Mouse (Mus musculus): Measurements from ENCODE around the gene Ptprm. TPM values are rescaled to one million over a fixed set of nuclear protein-coding genes. Genes with fewer than 3 reads are reported as not detected.

Ptprm gene
- polyA plus RNA-seq, 1 experiment from 2014 or later, result 19.7 TPM

DNA sequence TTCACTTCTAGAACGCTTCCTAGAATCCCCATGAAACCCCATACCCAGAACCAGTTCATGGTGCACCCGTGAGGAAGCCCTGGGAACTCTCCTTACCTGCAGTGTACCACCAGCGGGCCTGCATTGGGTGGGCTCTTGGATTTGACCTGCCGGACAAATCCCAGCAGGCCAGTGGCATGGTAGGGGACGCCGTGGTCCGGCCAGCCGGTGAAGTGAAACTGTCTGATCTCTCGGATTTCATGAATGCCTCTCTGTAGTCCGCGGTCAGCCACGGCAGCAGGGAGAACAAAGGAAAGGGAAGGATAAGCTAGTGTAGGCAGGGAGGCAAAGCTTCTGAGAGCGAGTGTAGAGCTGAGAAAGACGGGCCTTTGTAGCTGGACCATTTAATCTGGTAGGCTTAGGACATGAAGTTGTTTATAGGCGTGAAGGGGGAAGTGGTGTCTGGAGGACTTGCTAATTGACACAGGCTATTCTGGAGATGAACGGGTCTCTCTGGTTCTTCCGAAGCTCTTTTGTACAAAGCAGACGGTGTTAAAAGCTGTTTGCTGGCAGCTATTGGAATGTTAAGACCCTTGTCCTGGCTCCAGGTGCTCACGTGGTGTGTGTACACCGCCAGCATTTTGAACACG is 660.5 kb downstream of the Ptprm start:
- 13% methylated on average over 21 of the region's 21 CpGs for WGBS
- no peaks in the 10 kb centered on the region for H3K36me3 ChIP-seq (ENCODE audit: control insufficient read depth, insufficient read depth, low read length)
- H3K4me3 ChIP-seq (ENCODE audit: low read depth, low read length), result no peak overlapping the region
- H3K4me2 ChIP-seq (ENCODE audit: low read length), result peak overlapping the region; percentile 31
- H3K27ac ChIP-seq (ENCODE audit: low read length), result peak overlapping the region; percentile 55
- peak; percentile 57 for ATAC-seq
- H3K9ac ChIP-seq (ENCODE audit: low read depth, low read length), result peak overlapping the region; percentile 46; the same call in 1 of the 2 replicates
- H3K4me1 ChIP-seq (ENCODE audit: control insufficient read depth, insufficient read depth, low read length), result peaks cover 16% of the 10 kb centered on the region
- H3K9me3 ChIP-seq (replicated peaks; ENCODE audit: control insufficient read depth, low read length, poor library complexity, severe bottlenecking), result no peaks in the 10 kb centered on the region
- no peaks in the 10 kb centered on the region for H3K27me3 ChIP-seq (ENCODE audit: control insufficient read depth, insufficient read depth, low read depth, low read length)

DNA sequence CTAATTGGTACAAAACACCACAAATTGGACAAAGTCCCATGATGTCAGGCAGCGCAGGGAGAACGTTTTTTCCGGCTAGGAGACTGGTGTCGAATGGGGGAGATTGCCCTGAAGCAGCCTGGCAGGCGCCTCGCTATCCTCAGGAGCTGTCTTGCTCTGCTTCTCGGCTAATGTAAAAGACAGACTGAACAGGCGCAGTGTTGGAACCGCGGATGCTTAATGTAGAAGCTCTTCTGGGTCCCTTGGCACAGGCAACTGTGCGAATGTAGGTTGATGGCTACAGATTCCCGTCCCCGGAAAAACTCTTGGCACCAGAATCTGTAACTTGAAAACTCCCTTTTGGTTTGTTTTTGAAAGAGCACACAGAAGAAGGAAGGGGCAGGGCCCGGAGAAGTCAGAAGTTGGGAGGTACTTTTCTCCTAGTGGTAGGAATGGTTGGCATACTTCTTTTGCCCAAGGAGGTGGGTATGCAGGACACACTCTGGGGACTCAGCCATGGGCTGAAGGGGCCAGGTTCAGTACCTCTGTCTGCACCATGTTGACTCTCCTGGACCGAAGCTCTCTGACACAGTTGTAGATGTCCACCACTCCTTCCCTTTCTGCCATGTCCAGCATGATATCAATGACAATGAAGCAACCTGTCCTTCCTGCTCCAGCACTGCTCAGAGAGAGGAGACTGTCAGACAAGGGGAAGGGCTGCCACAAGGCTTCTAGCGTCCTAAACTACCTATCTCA is 661.1 kb downstream of the Ptprm start:
- peak overlapping the region; percentile 46; the same call in 1 of the 2 replicates for H3K9ac ChIP-seq (ENCODE audit: low read depth, low read length)
- no peak overlapping the region for H3K4me3 ChIP-seq (ENCODE audit: low read depth, low read length)
- peak overlapping the region; percentile 31; the same call in 1 of the 2 replicates for H3K4me2 ChIP-seq (ENCODE audit: low read length)
- peak overlapping the region; percentile 55 for H3K27ac ChIP-seq (ENCODE audit: low read length)
- H3K36me3 ChIP-seq (ENCODE audit: control insufficient read depth, insufficient read depth, low read length), result no peaks in the 10 kb centered on the region
- peaks cover 16% of the 10 kb centered on the region for H3K4me1 ChIP-seq (ENCODE audit: control insufficient read depth, insufficient read depth, low read length)
- no peaks in the 10 kb centered on the region for H3K9me3 ChIP-seq (replicated peaks; ENCODE audit: control insufficient read depth, low read length, poor library complexity, severe bottlenecking)
- 83% methylated on average over 16 of the region's 16 CpGs for WGBS
- ATAC-seq, result no peak
- no peaks in the 10 kb centered on the region for H3K27me3 ChIP-seq (ENCODE audit: control insufficient read depth, insufficient read depth, low read depth, low read length)

DNA sequence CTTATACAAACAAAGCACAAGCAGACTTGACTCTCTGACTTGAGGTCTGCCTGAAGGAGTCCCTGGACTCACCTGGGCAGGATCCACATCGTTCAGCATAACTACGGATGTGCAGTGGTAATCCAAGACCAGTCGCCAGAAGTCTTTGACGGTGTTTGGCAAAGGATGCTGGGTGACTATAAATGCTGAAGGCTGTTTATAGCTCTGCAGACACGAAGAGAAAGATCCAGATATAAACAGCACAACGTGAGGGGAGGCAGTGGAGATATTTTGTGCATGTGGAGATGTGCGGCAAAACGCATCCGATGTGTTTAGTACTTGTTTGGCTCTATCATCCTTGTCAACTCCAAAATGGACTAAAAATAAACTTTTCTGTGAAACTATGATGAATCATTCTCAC is 666.1 kb downstream of the Ptprm start:
- no peak for ATAC-seq
- Histone ChIP-seq H3K36me3 (ENCODE audit: control insufficient read depth, insufficient read depth, low read length) (no peaks in the 10 kb centered on the region), H3K9me3 (replicated peaks; ENCODE audit: control insufficient read depth, low read length, poor library complexity, severe bottlenecking) (no peaks in the 10 kb centered on the region), H3K27ac (ENCODE audit: low read length) (no peak overlapping the region), H3K4me1 (ENCODE audit: control insufficient read depth, insufficient read depth, low read length) (peaks cover under 1% of the 10 kb centered on the region; the same call in 1 of the 2 replicates), H3K4me2 (ENCODE audit: low read length) (no peak overlapping the region), H3K9ac (ENCODE audit: low read depth, low read length) (no peak overlapping the region), H3K4me3 (ENCODE audit: low read depth, low read length) (no peak overlapping the region), H3K27me3 (ENCODE audit: control insufficient read depth, insufficient read depth, low read depth, low read length) (no peaks in the 10 kb centered on the region)
- WGBS, result 90% methylated on average over 9 of the region's 9 CpGs

DNA sequence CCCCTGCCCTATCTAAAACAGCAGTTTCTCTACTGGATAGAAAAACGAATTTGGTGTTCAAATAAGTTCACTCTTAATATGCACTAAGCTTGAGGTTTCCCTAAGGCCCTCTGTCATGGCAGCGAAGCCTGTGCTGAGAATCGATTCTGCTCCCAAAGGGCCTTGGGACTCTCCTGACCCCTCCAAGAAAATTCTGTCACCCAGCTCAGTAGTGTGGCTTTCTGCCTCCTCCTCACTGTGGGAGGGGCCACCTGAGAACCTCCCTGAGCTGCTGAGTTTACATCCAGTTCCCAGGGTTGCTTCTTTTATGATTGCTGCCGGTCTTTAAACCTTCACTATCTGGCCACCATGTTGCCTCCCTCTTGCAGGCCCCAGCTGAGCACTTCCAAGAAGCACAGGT is 666.7 kb downstream of the Ptprm start:
- no peaks in the 10 kb centered on the region for H3K4me1 ChIP-seq (ENCODE audit: control insufficient read depth, insufficient read depth, low read length)
- no peak overlapping the region for H3K9ac ChIP-seq (ENCODE audit: low read depth, low read length)
- no peaks in the 10 kb centered on the region for H3K9me3 ChIP-seq (replicated peaks; ENCODE audit: control insufficient read depth, low read length, poor library complexity, severe bottlenecking)
- H3K4me3 ChIP-seq (ENCODE audit: low read depth, low read length), result no peak overlapping the region
- H3K4me2 ChIP-seq (ENCODE audit: low read length), result no peak overlapping the region
- WGBS, result 63% methylated on average over 4 of the region's 4 CpGs
- 0 out of 2 replicates have a peak overlapping the region, but pooled peaks have one; percentile 19 for H3K27ac ChIP-seq (ENCODE audit: low read length)
- H3K36me3 ChIP-seq (ENCODE audit: control insufficient read depth, insufficient read depth, low read length), result no peaks in the 10 kb centered on the region
- 0 out of 2 replicates have a peak, but pooled peaks have one; percentile 6 for ATAC-seq
- H3K27me3 ChIP-seq (ENCODE audit: control insufficient read depth, insufficient read depth, low read depth, low read length), result no peaks in the 10 kb centered on the region

DNA sequence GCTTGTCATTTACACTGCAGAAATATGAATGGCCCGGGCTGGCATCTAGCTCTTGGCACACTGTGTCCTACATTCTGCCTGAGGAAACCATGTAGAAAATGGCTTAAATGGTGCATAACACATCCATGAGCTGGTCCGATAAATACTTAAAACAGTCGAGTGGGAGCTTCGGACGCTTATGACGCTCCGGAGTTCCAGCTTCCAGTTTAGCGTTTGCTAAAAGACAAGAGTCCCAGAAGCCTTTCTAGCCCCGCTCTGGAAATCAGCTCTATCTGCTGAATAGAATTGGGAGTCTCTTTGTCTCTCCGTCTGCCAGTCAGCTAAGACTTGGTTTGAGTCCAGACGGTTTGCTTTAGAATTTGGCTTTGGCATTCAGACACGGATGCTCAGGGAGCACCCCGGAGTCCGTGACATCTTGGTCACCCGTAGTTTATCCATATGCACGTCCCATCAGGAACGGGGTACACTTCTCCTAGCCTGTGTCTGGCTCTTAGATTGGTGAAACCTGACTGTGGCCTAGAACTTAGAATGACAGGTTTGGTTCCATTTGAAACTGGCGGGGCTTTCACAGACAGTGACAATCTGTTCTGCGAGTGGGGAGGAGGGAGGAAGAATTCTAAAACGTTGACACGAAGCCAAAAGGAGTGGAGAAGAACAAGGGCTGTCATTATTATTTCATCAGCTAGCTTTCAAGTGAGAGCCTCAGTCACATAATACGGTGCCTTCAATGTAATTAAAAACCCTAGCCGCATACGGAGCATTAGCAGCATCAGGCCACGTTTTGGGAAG is 667.4 kb downstream of the Ptprm start:
- ATAC-seq, result peak; percentile 59; the same call in 1 of the 2 replicates
- Histone ChIP-seq H3K9ac (ENCODE audit: low read depth, low read length) (no peak overlapping the region), H3K9me3 (replicated peaks; ENCODE audit: control insufficient read depth, low read length, poor library complexity, severe bottlenecking) (no peaks in the 10 kb centered on the region), H3K4me3 (ENCODE audit: low read depth, low read length) (no peak overlapping the region), H3K4me1 (ENCODE audit: control insufficient read depth, insufficient read depth, low read length) (no peaks in the 10 kb centered on the region), H3K27me3 (ENCODE audit: control insufficient read depth, insufficient read depth, low read depth, low read length) (no peaks in the 10 kb centered on the region; the same call in 1 of the 2 replicates), H3K4me2 (ENCODE audit: low read length) (no peak overlapping the region), H3K27ac (ENCODE audit: low read length) (no peak overlapping the region; the same call in 1 of the 2 replicates), H3K36me3 (ENCODE audit: control insufficient read depth, insufficient read depth, low read length) (no peaks in the 10 kb centered on the region)
- WGBS, result 47% methylated on average over 25 of the region's 25 CpGs

DNA sequence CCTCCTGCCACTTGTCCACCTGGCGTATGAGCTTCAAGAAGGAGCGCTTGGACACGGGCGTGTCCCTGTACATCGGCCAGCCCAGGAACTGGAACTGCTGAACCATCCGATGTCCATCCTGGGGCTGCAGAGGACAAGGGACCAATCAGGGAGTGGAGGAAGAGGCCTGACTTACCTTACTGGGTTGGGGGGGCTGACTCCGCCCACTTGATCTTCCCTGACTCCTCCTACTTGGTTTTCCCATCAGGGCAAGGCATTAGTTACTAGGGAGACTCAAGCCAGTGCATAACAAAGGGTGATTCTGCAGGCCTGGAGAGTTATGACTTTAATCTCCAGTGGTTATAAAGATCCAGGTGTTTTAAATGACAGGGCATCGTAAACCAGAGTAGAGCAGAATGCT is 670.8 kb downstream of the Ptprm start:
- Histone ChIP-seq H3K9me3 (replicated peaks; ENCODE audit: control insufficient read depth, low read length, poor library complexity, severe bottlenecking) (no peaks in the 10 kb centered on the region), H3K4me1 (ENCODE audit: control insufficient read depth, insufficient read depth, low read length) (no peaks in the 10 kb centered on the region), H3K27me3 (ENCODE audit: control insufficient read depth, insufficient read depth, low read depth, low read length) (no peaks in the 10 kb centered on the region; the same call in 1 of the 2 replicates), H3K4me2 (ENCODE audit: low read length) (no peak overlapping the region), H3K9ac (ENCODE audit: low read depth, low read length) (no peak overlapping the region), H3K36me3 (ENCODE audit: control insufficient read depth, insufficient read depth, low read length) (no peaks in the 10 kb centered on the region), H3K27ac (ENCODE audit: low read length) (no peak overlapping the region), H3K4me3 (ENCODE audit: low read depth, low read length) (no peak overlapping the region)
- 61% methylated on average over 8 of the region's 8 CpGs for WGBS
- ATAC-seq, result no peak

DNA sequence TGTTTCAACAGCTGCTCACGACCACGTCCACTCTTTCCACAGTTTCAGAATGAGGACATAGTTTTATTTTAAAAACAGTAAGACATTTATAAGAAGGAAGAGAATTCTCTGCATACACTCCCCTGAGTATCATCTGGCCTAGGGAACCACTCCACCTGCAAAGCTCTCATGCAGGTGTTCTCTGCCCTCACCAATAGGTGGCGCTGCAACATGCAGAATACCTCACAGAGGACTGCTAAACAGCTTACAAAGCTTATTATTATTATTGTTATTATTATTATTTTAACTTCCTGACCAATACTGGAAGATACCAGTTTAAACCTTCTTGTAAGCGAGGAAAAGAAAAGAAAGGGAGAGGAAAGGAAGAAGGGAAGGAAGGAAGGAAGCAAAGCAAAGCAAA is 673.6 kb downstream of the Ptprm start:
- Histone ChIP-seq H3K9me3 (replicated peaks; ENCODE audit: control insufficient read depth, low read length, poor library complexity, severe bottlenecking) (no peaks in the 10 kb centered on the region), H3K4me2 (ENCODE audit: low read length) (no peak overlapping the region), H3K27me3 (ENCODE audit: control insufficient read depth, insufficient read depth, low read depth, low read length) (no peaks in the 10 kb centered on the region; the same call in 1 of the 2 replicates), H3K4me1 (ENCODE audit: control insufficient read depth, insufficient read depth, low read length) (no peaks in the 10 kb centered on the region), H3K27ac (ENCODE audit: low read length) (no peak overlapping the region), H3K4me3 (ENCODE audit: low read depth, low read length) (no peak overlapping the region), H3K36me3 (ENCODE audit: control insufficient read depth, insufficient read depth, low read length) (no peaks in the 10 kb centered on the region), H3K9ac (ENCODE audit: low read depth, low read length) (no peak overlapping the region)
- no peak for ATAC-seq
- 20% methylated on average over 4 of the region's 4 CpGs for WGBS

DNA sequence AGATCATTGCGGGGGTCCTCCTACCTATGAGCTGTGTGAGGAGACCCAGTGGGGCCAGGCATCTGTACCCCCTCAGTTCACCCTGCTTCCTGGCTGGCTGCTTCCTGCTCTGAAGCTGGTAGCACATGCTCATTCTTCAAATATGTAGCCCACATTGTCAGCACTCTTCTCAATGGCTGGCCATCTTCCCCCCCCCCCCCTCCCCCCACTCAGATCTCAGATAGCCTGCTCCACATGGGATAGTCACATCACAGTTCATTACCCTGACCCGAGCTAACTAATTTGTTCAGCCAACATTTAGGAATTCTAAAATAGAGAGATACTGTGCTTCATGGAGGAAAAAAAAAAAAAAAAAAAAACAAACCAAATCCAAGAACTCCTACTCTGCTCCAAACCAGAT is 679.6 kb downstream of the Ptprm start:
- no peak for ATAC-seq
- WGBS, result 89% methylated on average over 2 of the region's 2 CpGs
- H3K4me2 ChIP-seq (ENCODE audit: low read length), result no peak overlapping the region
- peaks cover 9% of the 10 kb centered on the region; the same call in 1 of the 2 replicates for H3K4me1 ChIP-seq (ENCODE audit: control insufficient read depth, insufficient read depth, low read length)
- no peak overlapping the region for H3K27ac ChIP-seq (ENCODE audit: low read length)
- H3K9ac ChIP-seq (ENCODE audit: low read depth, low read length), result no peak overlapping the region
- H3K36me3 ChIP-seq (ENCODE audit: control insufficient read depth, insufficient read depth, low read length), result no peaks in the 10 kb centered on the region
- no peak overlapping the region for H3K4me3 ChIP-seq (ENCODE audit: low read depth, low read length)
- H3K9me3 ChIP-seq (replicated peaks; ENCODE audit: control insufficient read depth, low read length, poor library complexity, severe bottlenecking), result no peaks in the 10 kb centered on the region
- no peaks in the 10 kb centered on the region for H3K27me3 ChIP-seq (ENCODE audit: control insufficient read depth, insufficient read depth, low read depth, low read length)

Measured in midbrain, embryonic 16.5 days (tissue).